Mouse (Mus musculus) small intestine, adult 2 months (tissue): Measurements from ENCODE around the gene Ptprm. TPM values are rescaled to one million over a fixed set of nuclear protein-coding genes. Genes with fewer than 3 reads are reported as not detected.

Experiments used
- H3K27ac ChIP-seq: fragments of 200-500 bp; 2 replicates; pipeline ENCODE4 v1.5.1; 2012; ENCODE audit warnings: low read depth, low read length, control low read depth, inconsistent platforms; ENCODE audit not compliant: insufficient read depth
- H3K27me3 ChIP-seq: fragments of 200-500 bp; 2 replicates; pipeline ENCODE4 v1.6.1; 2012; ENCODE audit warnings: mild to moderate bottlenecking, moderate library complexity, low read length, inconsistent platforms; ENCODE audit not compliant: control insufficient read depth, insufficient read depth
- H3K36me3 ChIP-seq: fragments of 200-500 bp; 2 replicates; pipeline ENCODE4 v1.6.1; 2012; ENCODE audit warnings: mild to moderate bottlenecking, low read length, control low read depth, inconsistent platforms; ENCODE audit not compliant: control insufficient read depth, insufficient read depth
- H3K4me1 ChIP-seq: fragments of 200-500 bp; 2 replicates; pipeline ENCODE4 v1.6.1; 2012; ENCODE audit warnings: low read length, inconsistent platforms, mixed read lengths; ENCODE audit not compliant: control insufficient read depth, insufficient read depth, insufficient read length
- H3K4me3 ChIP-seq: fragments of 200-500 bp; 2 replicates; pipeline ENCODE4 v1.5.1; 2012; ENCODE audit warnings: low read depth, mild to moderate bottlenecking, control low read depth, inconsistent platforms, low read length, moderate library complexity
- CTCF ChIP-seq: fragments of 200-500 bp; IDR thresholded peaks from 2 replicates; pipeline ENCODE4 v1.5.1; 2012; ENCODE audit warnings: low read depth, mild to moderate bottlenecking, control low read depth, inconsistent platforms, low read length, moderate library complexity, mixed read lengths; ENCODE audit not compliant: insufficient replicate concordance, insufficient read length; ENCODE audit errors: extremely low read depth
- POLR2A ChIP-seq: fragments of 200-500 bp; IDR thresholded peaks from 2 replicates; pipeline ENCODE4 v1.6.1; 2012; ENCODE audit warnings: low read depth, mild to moderate bottlenecking, control low read depth, inconsistent platforms, low read length, moderate library complexity
- WGBS: fragments of 180-500 bp; shearing (Covaris S2); methylation state at CpG from one replicate; pipeline ENCODE4 v1.1.7; 2018; 5-methylcytosine and 5-hydroxymethylcytosine counted together
- polyA plus RNA-seq: library from polyadenylated mRNA; depleted of rRNA; stranded (reverse); fragments of >200 nt; gene quantifications from 2 replicates; pipeline ENCODE4 v1.2.3, GENCODE M21; 2012; rRNA removed

The Ptprm gene
- polyA plus RNA-seq, result 3.8 and 4.7 TPM in 2 replicates

GRCm38 (mm10) chr17:67354451-67355011, at the start of gene Ptprm:
Ptprm (minus strand) TSS chr17:67354457.
- Histone ChIP-seq H3K36me3 (no peaks in the 10 kb centered on the region), H3K4me1 (no peaks in the 10 kb centered on the region; the same call in 1 of the 2 replicates), H3K27ac (peak within 1 kb of the TSS; percentile 65), H3K4me3 (peak within 1 kb of the TSS; percentile 78), H3K27me3 (no peaks in the 10 kb centered on the region; the same call in 1 of the 2 replicates)
- under 1% methylated on average over 73 of the region's 73 CpGs for WGBS
- TF ChIP-seq CTCF, result 0 out of 2 replicates have a peak, but pooled peaks have one; percentile 25
- TF ChIP-seq POLR2A, result peak; percentile 10; the same call in 1 of the 2 replicates

- H3K36me3 ChIP-seq, result no peaks in the 10 kb centered on the region
- H3K4me1 ChIP-seq, result no peaks in the 10 kb centered on the region
- H3K27ac ChIP-seq, result no peak overlapping the region
- no peaks in the 10 kb centered on the region for H3K27me3 ChIP-seq
- TF ChIP-seq CTCF, result no peak
- no peak for TF ChIP-seq POLR2A
- H3K4me3 ChIP-seq, result no peak overlapping the region
- WGBS, result 72% methylated on average over 2 of the region's 2 CpGs
These were observed 41.9 kb upstream of the Ptprm start for GRCm38 (mm10) chr17:67396205-67396604.

- Histone ChIP-seq H3K27ac (no peak overlapping the region), H3K4me1 (no peaks in the 10 kb centered on the region), H3K27me3 (no peaks in the 10 kb centered on the region), H3K4me3 (no peak overlapping the region), H3K36me3 (no peaks in the 10 kb centered on the region)
- TF ChIP-seq CTCF (no peak), POLR2A (no peak)
- 25% methylated on average over 5 of the region's 5 CpGs for WGBS
These were observed 36.6 kb upstream of the Ptprm start for GRCm38 (mm10) chr17:67390851-67391250.

GRCm38 (mm10) chr17:67388171-67388570, 33.9 kb upstream of the Ptprm start:
- no peaks in the 10 kb centered on the region for H3K27me3 ChIP-seq
- no peak overlapping the region for H3K27ac ChIP-seq
- WGBS, result 76% methylated on average over 7 of the region's 7 CpGs
- H3K36me3 ChIP-seq, result no peaks in the 10 kb centered on the region
- H3K4me3 ChIP-seq, result no peak overlapping the region
- no peaks in the 10 kb centered on the region for H3K4me1 ChIP-seq
- no peak for TF ChIP-seq POLR2A
- TF ChIP-seq CTCF, result no peak

DNA sequence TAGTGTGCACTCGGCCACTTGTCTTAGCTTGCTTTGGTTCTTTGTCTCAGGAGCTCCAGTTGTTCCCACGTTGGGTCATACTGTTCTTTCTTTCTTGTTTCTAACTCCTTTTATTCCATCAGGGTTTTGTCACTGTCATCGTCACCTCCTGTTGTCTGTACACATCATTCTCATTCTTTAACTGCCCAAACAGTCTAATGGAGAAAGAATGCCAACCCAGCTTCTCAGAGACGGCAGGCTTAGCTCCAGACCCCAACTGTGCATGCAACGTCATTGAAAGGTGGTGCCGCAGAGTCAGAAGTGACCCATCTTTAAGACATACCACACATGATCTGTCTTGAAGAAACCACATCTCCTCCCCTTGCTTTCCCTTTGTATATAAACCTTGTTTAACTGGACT, 31.0 kb upstream of the Ptprm start:
- Histone ChIP-seq H3K27ac (no peak overlapping the region), H3K4me1 (no peaks in the 10 kb centered on the region), H3K27me3 (no peaks in the 10 kb centered on the region), H3K36me3 (no peaks in the 10 kb centered on the region), H3K4me3 (no peak overlapping the region)
- WGBS, result 79% methylated on average over 6 of the region's 6 CpGs
- TF ChIP-seq CTCF, result no peak
- TF ChIP-seq POLR2A, result no peak

GRCm38 (mm10) chr17:67383635-67384034, 29.4 kb upstream of the Ptprm start:
- no peaks in the 10 kb centered on the region for H3K4me1 ChIP-seq
- H3K27me3 ChIP-seq, result no peaks in the 10 kb centered on the region
- no peaks in the 10 kb centered on the region for H3K36me3 ChIP-seq
- no peak overlapping the region for H3K27ac ChIP-seq
- H3K4me3 ChIP-seq, result no peak overlapping the region
- 74% methylated on average over 1 of the region's 1 CpGs for WGBS
- TF ChIP-seq POLR2A (no peak), CTCF (no peak)

DNA sequence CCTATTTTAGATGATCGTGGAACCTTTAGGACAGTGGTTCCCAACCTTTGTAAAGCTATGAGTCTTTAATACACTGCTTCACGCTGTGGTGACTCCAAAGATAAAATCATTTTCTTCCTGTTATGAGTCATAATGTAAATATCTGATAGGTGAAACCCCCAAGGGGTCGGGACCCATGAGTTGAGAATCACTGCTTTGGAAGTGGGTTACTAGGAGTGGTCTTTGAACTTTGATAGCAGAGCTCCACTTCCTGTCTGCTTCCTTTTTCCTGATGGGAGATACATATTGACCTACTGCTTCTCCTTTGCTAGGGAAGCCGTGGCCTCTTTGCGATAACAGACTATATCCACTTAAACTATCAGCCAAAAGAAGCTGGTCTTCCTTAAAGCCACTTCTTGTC, 27.4 kb upstream of the Ptprm start:
- Histone ChIP-seq H3K4me1 (no peaks in the 10 kb centered on the region), H3K27ac (no peak overlapping the region), H3K4me3 (no peak overlapping the region), H3K27me3 (no peaks in the 10 kb centered on the region), H3K36me3 (no peaks in the 10 kb centered on the region)
- 42% methylated on average over 5 of the region's 5 CpGs for WGBS
- TF ChIP-seq CTCF, result no peak
- no peak for TF ChIP-seq POLR2A

GRCm38 (mm10) chr17:67367866-67368265, 13.6 kb upstream of the Ptprm start:
- H3K4me1 ChIP-seq, result no peaks in the 10 kb centered on the region
- H3K4me3 ChIP-seq, result no peak overlapping the region
- 89% methylated on average over 7 of the region's 7 CpGs for WGBS
- TF ChIP-seq POLR2A (no peak), CTCF (no peak)
- H3K27ac ChIP-seq, result no peak overlapping the region
- no peaks in the 10 kb centered on the region for H3K27me3 ChIP-seq
- no peaks in the 10 kb centered on the region for H3K36me3 ChIP-seq
